Mouse (Mus musculus) midbrain, postnatal 0 days (tissue): ENCODE data around the gene Tecrl. TPM values are rescaled to one million over a fixed set of nuclear protein-coding genes. Genes with fewer than 3 reads are reported as not detected.

ENCODE experiments used
- ATAC-seq: fragments of 200-750 bp; cut with Nextera tagmentation; 2 replicates; pipeline ENCODE4 v1.8.0; 2017; ENCODE audit warnings: moderate number of reproducible peaks, mild to moderate bottlenecking, moderate TSS enrichment, moderate library complexity; ENCODE audit not compliant: low FRiP score
- DNase-seq: peaks from one replicate; pipeline ENCODE4 v3.0.0-alpha.2; 2015; ENCODE audit warnings: low spot score
- H3K27ac ChIP-seq: fragments of 300-500 bp; sonication (generic); 2 replicates; pipeline ENCODE4 v1.5.1; 2014; ENCODE audit warnings: low read depth, mild to moderate bottlenecking, low read length, mixed read lengths
- H3K27me3 ChIP-seq: fragments of 300-500 bp; sonication (generic); 2 replicates; pipeline ENCODE4 v1.6.1; 2014; ENCODE audit warnings: low read length, control low read depth, mixed read lengths; ENCODE audit not compliant: insufficient read depth
- H3K36me3 ChIP-seq: fragments of 300-500 bp; sonication (generic); 2 replicates; pipeline ENCODE4 v1.6.1; 2014; ENCODE audit warnings: low read length, control low read depth, mixed read lengths; ENCODE audit not compliant: insufficient read depth
- H3K4me1 ChIP-seq: fragments of 300-500 bp; sonication (generic); 2 replicates; pipeline ENCODE4 v1.6.1; 2014; ENCODE audit warnings: mild to moderate bottlenecking, control low read depth, antibody characterized with exemption, low read length, mixed read lengths; ENCODE audit not compliant: insufficient read depth
- H3K4me2 ChIP-seq: fragments of 300-500 bp; sonication (generic); 2 replicates; pipeline ENCODE4 v1.6.1; 2014; ENCODE audit warnings: low read depth, mild to moderate bottlenecking, low read length, mixed read lengths; ENCODE audit not compliant: poor library complexity, severe bottlenecking
- H3K4me3 ChIP-seq: fragments of 300-500 bp; sonication (generic); 2 replicates; pipeline ENCODE4 v1.5.1; 2014; ENCODE audit warnings: low read depth, mild to moderate bottlenecking, low read length, moderate library complexity
- H3K9ac ChIP-seq: fragments of 300-500 bp; sonication (generic); replicated peaks from 2 replicates; pipeline ENCODE4 v1.6.1; 2014; ENCODE audit warnings: mild to moderate bottlenecking, low read length, moderate library complexity, mixed read lengths; ENCODE audit not compliant: poor library complexity, severe bottlenecking
- H3K9me3 ChIP-seq: fragments of 300-500 bp; sonication (generic); 2 replicates; pipeline ENCODE4 v1.6.1; 2016; ENCODE audit warnings: low read length, control low read depth
- CTCF ChIP-seq: IDR thresholded peaks from 2 replicates; pipeline ENCODE4 v1.5.1; 2016; ENCODE audit warnings: antibody characterized with exemption, mild to moderate bottlenecking
- WGBS: fragments of 180-500 bp; shearing (Covaris S2); extraction: QIAGEN DNeasy Blood & Tissue Kit; methylation state at CpG from one replicate; pipeline ENCODE4 v1.1.7; 2014; 5-methylcytosine and 5-hydroxymethylcytosine counted together
- polyA plus RNA-seq: library from polyadenylated mRNA; unstranded; fragments of >200 nt; fragmentation: Nextera tagmentation; extraction: Ambion mirVana; gene quantifications from 2 replicates; pipeline ENCODE4 v1.2.1, GENCODE M21; 2015
- total RNA-seq: library from RNA; depleted of rRNA; stranded (reverse); fragments of >200 nt; gene quantifications from 2 replicates; pipeline ENCODE4 v1.2.3, GENCODE M21; 2014

The Tecrl gene
- total and polyA plus RNA-seq, 2 experiments from 2014 or later, result 0.22 to 0.57 TPM

DNA sequence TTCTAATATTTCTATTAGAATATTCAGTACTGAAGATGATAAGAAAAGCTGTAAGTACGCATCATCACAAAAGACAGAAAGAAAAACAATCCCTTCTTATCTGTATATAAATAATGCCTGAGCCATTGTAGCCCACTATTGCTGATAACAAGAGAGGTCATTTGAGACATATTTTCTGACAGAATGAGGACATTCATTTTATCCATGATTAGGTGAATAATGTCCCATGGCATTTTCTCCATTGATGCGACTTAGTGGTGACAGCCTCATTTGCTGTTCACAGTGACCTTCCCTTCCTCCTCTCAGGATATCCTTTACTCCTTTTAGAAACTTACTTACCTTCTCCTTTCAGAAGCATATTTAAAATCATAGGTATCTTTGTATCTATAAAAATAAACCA lies 100.9 kb downstream of the Tecrl start:
- Histone ChIP-seq H3K27me3 (no peaks in the 10 kb centered on the region), H3K27ac (no peak overlapping the region), H3K9me3 (no peaks in the 10 kb centered on the region), H3K9ac (no peak overlapping the region), H3K36me3 (no peaks in the 10 kb centered on the region), H3K4me1 (no peaks in the 10 kb centered on the region), H3K4me3 (no peak overlapping the region), H3K4me2 (no peak overlapping the region)
- DNase-seq, result no peak
- TF ChIP-seq CTCF, result no peak
- ATAC-seq, result no peak
- 82% methylated on average over 2 of the region's 2 CpGs for WGBS

- H3K9me3 ChIP-seq, result no peaks in the 10 kb centered on the region
- H3K36me3 ChIP-seq, result no peaks in the 10 kb centered on the region
- no peaks in the 10 kb centered on the region for H3K27me3 ChIP-seq
- H3K4me2 ChIP-seq, result no peak overlapping the region
- TF ChIP-seq CTCF, result no peak
- 31% methylated on average over 5 of the region's 5 CpGs for WGBS
- ATAC-seq (no peak), DNase-seq (no peak)
- H3K4me3 ChIP-seq, result no peak overlapping the region
- no peak overlapping the region for H3K27ac ChIP-seq
- H3K4me1 ChIP-seq, result no peaks in the 10 kb centered on the region
- no peak overlapping the region for H3K9ac ChIP-seq
These were observed 116.0 kb downstream of the Tecrl start for GRCm38 (mm10) chr5:83238848-83239452.
